Mouse (Mus musculus) ES-E14 (cell line): ENCODE measurements around the gene Ghr. TPM values are rescaled to one million over a fixed set of nuclear protein-coding genes. Genes with fewer than 3 reads are reported as not detected.

ENCODE experiments used
- DNase-seq: peaks from one replicate; pipeline ENCODE4 v3.0.0-alpha.2; 2013; ENCODE audit warnings: low read depth, low spot score
- H3K27ac ChIP-seq: 2 replicates; pipeline ENCODE4 v1.5.1; 2012; ENCODE audit warnings: low read depth, mild to moderate bottlenecking, low read length, moderate library complexity, mixed read lengths; ENCODE audit not compliant: poor library complexity, insufficient read depth, severe bottlenecking
- H3K36me3 ChIP-seq: 2 replicates; pipeline ENCODE4 v1.6.1; 2012; ENCODE audit warnings: mild to moderate bottlenecking, low read length, moderate library complexity, mixed read lengths; ENCODE audit not compliant: control insufficient read depth, poor library complexity, insufficient read depth, severe bottlenecking
- H3K4me1 ChIP-seq, 2 experiments: fragments of 150-350 bp in 1 of 2; sonication (generic) in 1 of 2; 2 replicates each; pipeline ENCODE4 v1.6.1; 2012; ENCODE audit warnings: low read length in 2 of 2, mild to moderate bottlenecking in 1 of 2, mixed read lengths in 1 of 2; ENCODE audit not compliant: control insufficient read depth in 2 of 2, insufficient read depth in 2 of 2, poor library complexity in 1 of 2
- H3K4me3 ChIP-seq, 2 experiments: fragments of 150-350 bp in 1 of 2; sonication (generic) in 1 of 2; 2 replicates each; pipeline ENCODE4 v1.5.1; 2012; ENCODE audit warnings: low read length in 2 of 2, low read depth in 1 of 2, mild to moderate bottlenecking in 1 of 2, mixed read lengths in 1 of 2; ENCODE audit not compliant: insufficient read depth in 1 of 2, poor library complexity in 1 of 2, severe bottlenecking in 1 of 2
- H3K9ac ChIP-seq: 2 replicates; pipeline ENCODE4 v1.6.1; 2012; ENCODE audit warnings: low read depth, mild to moderate bottlenecking, low read length, mixed read lengths; ENCODE audit not compliant: poor library complexity, insufficient read depth, severe bottlenecking
- H3K9me3 ChIP-seq: fragments of 150-350 bp; sonication (generic); 2 replicates; pipeline ENCODE4 v1.6.1; 2012; ENCODE audit warnings: low read depth, mild to moderate bottlenecking, low read length; ENCODE audit not compliant: control insufficient read depth, insufficient read depth
- CHD2 ChIP-seq: IDR thresholded peaks from 2 replicates; pipeline ENCODE4 v1.6.1; 2014; ENCODE audit warnings: mild to moderate bottlenecking, low read depth, low read length, inconsistent platforms
- HCFC1 ChIP-seq: IDR thresholded peaks from 2 replicates; pipeline ENCODE4 v1.6.1; 2012; ENCODE audit warnings: low read length, inconsistent platforms, borderline replicate concordance; ENCODE audit not compliant: insufficient read depth
- MAFK ChIP-seq: IDR thresholded peaks from 2 replicates; pipeline ENCODE4 v1.6.1; 2014; ENCODE audit warnings: mild to moderate bottlenecking, low read depth, low read length, inconsistent platforms; ENCODE audit not compliant: insufficient read depth
- ZC3H11A ChIP-seq: IDR thresholded peaks from 2 replicates; pipeline ENCODE4 v1.6.1; 2012; ENCODE audit warnings: low read depth, mild to moderate bottlenecking, inconsistent platforms, low read length, borderline replicate concordance
- ZNF384 ChIP-seq: IDR thresholded peaks from 2 replicates; pipeline ENCODE4 v1.6.1; 2012; ENCODE audit warnings: low read depth, low read length, inconsistent platforms
- in situ Hi-C, 2 experiments: fragments of 600-800 bp; cut with MboI; formaldehyde crosslinking; loops; one replicate each; pipeline ENCODE4 v1.15.1; 2025; ENCODE audit warnings: low sequenced_read_pairs in 2 of 2, inconsistent platforms in 1 of 2; ENCODE audit not compliant: unreplicated experiment in 2 of 2
- total RNA-seq: library from RNA; depleted of rRNA; stranded (reverse); fragments of 300-350 nt; gene quantifications from 2 replicates; pipeline ENCODE4 v1.2.3, GENCODE M21; 2012

Gene Ghr
- total RNA-seq, 1 experiment = 7.5 TPM

GRCm38 (mm10) chr15:3578286-3578980 is 4.9 kb downstream of the Ghr start:
- TF ChIP-seq ZNF384 (no peak), MAFK (no peak), HCFC1 (no peak), CHD2 (no peak), ZC3H11A (no peak)
- H3K4me3 ChIP-seq = no peak overlapping the region
- DNase-seq = no peak
- no peaks in the 10 kb centered on the region for H3K9me3 ChIP-seq
- in situ Hi-C loops = no loop called here
- no peak overlapping the region for H3K27ac ChIP-seq
- no peaks in the 10 kb centered on the region for H3K4me1 ChIP-seq
- H3K36me3 ChIP-seq = no peaks in the 10 kb centered on the region
- no peak overlapping the region for H3K9ac ChIP-seq

GRCm38 (mm10) chr15:3569178-3569903 is 14.0 kb downstream of the Ghr start:
- no peaks in the 10 kb centered on the region for H3K4me1 ChIP-seq
- no peaks in the 10 kb centered on the region for H3K9me3 ChIP-seq
- H3K27ac ChIP-seq = no peak overlapping the region
- TF ChIP-seq MAFK (no peak), ZNF384 (no peak), CHD2 (no peak), ZC3H11A (no peak), HCFC1 (no peak)
- no peaks in the 10 kb centered on the region for H3K36me3 ChIP-seq
- H3K9ac ChIP-seq = no peak overlapping the region
- no peak overlapping the region for H3K4me3 ChIP-seq
- in situ Hi-C loops = no loop called here
- no peak for DNase-seq

GRCm38 (mm10) chr15:3564570-3564969 is 18.7 kb downstream of the Ghr start:
- in situ Hi-C loops = no loop called here
- no peaks in the 10 kb centered on the region for H3K36me3 ChIP-seq
- H3K27ac ChIP-seq = no peak overlapping the region
- TF ChIP-seq ZNF384 (no peak), MAFK (no peak), ZC3H11A (no peak), CHD2 (no peak), HCFC1 (no peak)
- no peak overlapping the region for H3K4me3 ChIP-seq
- no peaks in the 10 kb centered on the region for H3K9me3 ChIP-seq
- H3K9ac ChIP-seq = no peak overlapping the region
- no peak for DNase-seq
- H3K4me1 ChIP-seq = no peaks in the 10 kb centered on the region

GRCm38 (mm10) chr15:3563929-3564516 is 19.3 kb downstream of the Ghr start:
- Histone ChIP-seq H3K36me3 (no peaks in the 10 kb centered on the region), H3K27ac (no peak overlapping the region), H3K9ac (no peak overlapping the region), H3K4me1 (no peaks in the 10 kb centered on the region), H3K9me3 (no peaks in the 10 kb centered on the region), H3K4me3 (no peak overlapping the region)
- in situ Hi-C loops = no loop called here
- DNase-seq = no peak
- TF ChIP-seq ZC3H11A (no peak), MAFK (no peak), CHD2 (no peak), ZNF384 (no peak), HCFC1 (no peak)
